Mouse (Mus musculus) midbrain, embryonic 10.5 days (tissue): ENCODE results near the gene Zpr1. TPM values are rescaled to one million over a fixed set of nuclear protein-coding genes. Genes with fewer than 3 reads are reported as not detected.
A peak's percentile ranks its signal among the peaks of the same experiment; 100 is the strongest.

Experiments used
- DNase-seq: peaks from one replicate; pipeline ENCODE4 v3.0.0-alpha.2; 2017; ENCODE audit warnings: low spot score
- H3K27ac ChIP-seq: fragments of 300-500 bp; sonication (generic); replicated peaks from 2 replicates; pipeline ENCODE4 v1.5.1; 2016; ENCODE audit warnings: mild to moderate bottlenecking
- H3K27me3 ChIP-seq: fragments of 300-500 bp; sonication (generic); 2 replicates; pipeline ENCODE4 v1.6.1; 2016; ENCODE audit warnings: low read depth, mild to moderate bottlenecking; ENCODE audit not compliant: poor library complexity, severe bottlenecking
- H3K36me3 ChIP-seq: fragments of 300-500 bp; sonication (generic); 2 replicates; pipeline ENCODE4 v1.6.1; 2016; ENCODE audit warnings: mild to moderate bottlenecking, moderate library complexity
- H3K4me1 ChIP-seq: fragments of 300-500 bp; sonication (generic); 2 replicates; pipeline ENCODE4 v1.6.1; 2016
- H3K4me3 ChIP-seq: fragments of 300-500 bp; sonication (generic); 2 replicates; pipeline ENCODE4 v1.5.1; 2016; ENCODE audit warnings: mild to moderate bottlenecking, moderate library complexity
- H3K9me3 ChIP-seq: fragments of 300-500 bp; sonication (generic); replicated peaks from 2 replicates; pipeline ENCODE4 v1.6.1; 2016; ENCODE audit warnings: mild to moderate bottlenecking
- WGBS: fragments of 180-500 bp; shearing (Covaris S2); methylation state at CpG from one replicate; pipeline ENCODE4 v1.1.7; 2016; 5-methylcytosine and 5-hydroxymethylcytosine counted together
- polyA plus RNA-seq: library from polyadenylated mRNA; unstranded; fragments of >200 nt; fragmentation: Nextera tagmentation; extraction: Ambion mirVana; gene quantifications from 2 replicates; pipeline ENCODE4 v1.2.1, GENCODE M21; 2016

Gene Zpr1
- polyA plus RNA-seq, 1 experiment from 2014 or later = 69.2 TPM

GRCm38 (mm10) chr9:46270782-46271181 lies 2.1 kb upstream of the Zpr1 start:
- Histone ChIP-seq H3K9me3 (no peaks in the 10 kb centered on the region), H3K36me3 (peaks cover 15% of the 10 kb centered on the region), H3K27me3 (peaks cover 40% of the 10 kb centered on the region), H3K4me1 (peaks cover 18% of the 10 kb centered on the region), H3K4me3 (no peak overlapping the region), H3K27ac (no peak overlapping the region)
- DNase-seq = no peak
- WGBS = 95% methylated on average over 4 of the region's 4 CpGs

- Histone ChIP-seq H3K27ac (no peak overlapping the region), H3K4me1 (peaks cover 18% of the 10 kb centered on the region), H3K4me3 (peak overlapping the region; percentile 82; the same call in 1 of the 2 replicates), H3K36me3 (peaks cover 28% of the 10 kb centered on the region), H3K9me3 (no peaks in the 10 kb centered on the region), H3K27me3 (peaks cover 40% of the 10 kb centered on the region)
- DNase-seq = no peak
- WGBS = 88% methylated on average over 9 of the region's 9 CpGs
Observed at GRCm38 (mm10) chr9:46272070-46272469, 794 bp upstream of the Zpr1 start.

GRCm38 (mm10) chr9:46274494-46274893 lies 1.6 kb downstream of the Zpr1 start:
- Histone ChIP-seq H3K4me3 (peak overlapping the region; percentile 82; the same call in 1 of the 2 replicates), H3K27ac (no peak overlapping the region), H3K27me3 (peaks cover 23% of the 10 kb centered on the region), H3K36me3 (peaks cover 50% of the 10 kb centered on the region), H3K4me1 (peaks cover 18% of the 10 kb centered on the region), H3K9me3 (no peaks in the 10 kb centered on the region)
- 94% methylated on average over 9 of the region's 9 CpGs for WGBS
- DNase-seq = no peak

GRCm38 (mm10) chr9:46282631-46283436 lies 10.0 kb downstream of the Zpr1 start, which contains the start of gene Bud13:
Bud13 (plus strand) TSS chr9:46283008.
- Histone ChIP-seq H3K9me3 (no peaks in the 10 kb centered on the region), H3K27ac (peak within 1 kb of the TSS; percentile 89), H3K27me3 (no peaks in the 10 kb centered on the region), H3K36me3 (peaks cover 61% of the 10 kb centered on the region), H3K4me3 (peak within 1 kb of the TSS; percentile 90), H3K4me1 (peaks cover 18% of the 10 kb centered on the region)
- WGBS = under 1% methylated on average over 55 of the region's 55 CpGs
- DNase-seq = peak; percentile 92

- Histone ChIP-seq H3K4me1 (no peaks in the 10 kb centered on the region), H3K9me3 (no peaks in the 10 kb centered on the region), H3K4me3 (no peak overlapping the region), H3K27me3 (no peaks in the 10 kb centered on the region), H3K36me3 (peaks cover 62% of the 10 kb centered on the region), H3K27ac (no peak overlapping the region)
- WGBS = 91% methylated on average over 4 of the region's 4 CpGs
- no peak for DNase-seq
Observed at GRCm38 (mm10) chr9:46298381-46298780, 25.5 kb downstream of the Zpr1 start.

- H3K36me3 ChIP-seq = peaks cover 27% of the 10 kb centered on the region
- peaks cover 7% of the 10 kb centered on the region; the same call in 1 of the 2 replicates for H3K4me1 ChIP-seq
- H3K27ac ChIP-seq = no peak overlapping the region
- H3K27me3 ChIP-seq = no peaks in the 10 kb centered on the region
- peak; percentile 59 for DNase-seq
- H3K4me3 ChIP-seq = no peak overlapping the region
- WGBS = 18% methylated on average over 2 of the region's 2 CpGs
- H3K9me3 ChIP-seq = no peaks in the 10 kb centered on the region
Observed at GRCm38 (mm10) chr9:46302142-46302541, 29.3 kb downstream of the Zpr1 start.

- no peak overlapping the region for H3K27ac ChIP-seq
- peaks cover 31% of the 10 kb centered on the region for H3K27me3 ChIP-seq
- DNase-seq = no peak
- no peaks in the 10 kb centered on the region for H3K9me3 ChIP-seq
- peaks cover 20% of the 10 kb centered on the region for H3K4me1 ChIP-seq
- no peak overlapping the region for H3K4me3 ChIP-seq
- no peaks in the 10 kb centered on the region for H3K36me3 ChIP-seq
- WGBS = 14% methylated on average over 7 of the region's 7 CpGs
Observed at GRCm38 (mm10) chr9:46309121-46309520, 36.3 kb downstream of the Zpr1 start.

DNA sequence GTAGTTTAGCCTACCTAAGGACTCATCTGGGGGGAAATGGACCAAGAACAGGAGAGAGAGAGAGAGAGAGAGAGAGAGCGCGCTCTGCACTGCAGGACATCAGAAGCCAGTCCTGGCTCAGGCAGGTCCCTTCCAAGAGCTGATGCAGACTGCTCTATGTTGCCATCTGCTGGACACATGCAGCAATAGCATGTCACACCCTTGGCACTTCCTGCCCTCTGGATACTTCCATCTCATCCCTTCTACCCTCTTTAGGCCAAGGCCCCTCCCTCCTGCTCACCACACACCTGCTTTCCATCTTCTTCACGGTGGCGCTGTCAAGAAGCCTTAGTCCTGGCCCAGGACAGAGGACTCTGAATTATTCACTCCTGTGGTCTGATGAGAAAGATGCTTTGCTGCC lies 41.6 kb downstream of the Zpr1 start:
- peaks cover 24% of the 10 kb centered on the region for H3K27me3 ChIP-seq
- H3K36me3 ChIP-seq = no peaks in the 10 kb centered on the region
- H3K9me3 ChIP-seq = peaks cover 2% of the 10 kb centered on the region; the same call in 1 of the 2 replicates
- H3K4me3 ChIP-seq = no peak overlapping the region
- WGBS = 3% methylated on average over 4 of the region's 4 CpGs
- H3K4me1 ChIP-seq = peaks cover 31% of the 10 kb centered on the region
- peak; percentile 80 for DNase-seq
- no peak overlapping the region for H3K27ac ChIP-seq

DNA sequence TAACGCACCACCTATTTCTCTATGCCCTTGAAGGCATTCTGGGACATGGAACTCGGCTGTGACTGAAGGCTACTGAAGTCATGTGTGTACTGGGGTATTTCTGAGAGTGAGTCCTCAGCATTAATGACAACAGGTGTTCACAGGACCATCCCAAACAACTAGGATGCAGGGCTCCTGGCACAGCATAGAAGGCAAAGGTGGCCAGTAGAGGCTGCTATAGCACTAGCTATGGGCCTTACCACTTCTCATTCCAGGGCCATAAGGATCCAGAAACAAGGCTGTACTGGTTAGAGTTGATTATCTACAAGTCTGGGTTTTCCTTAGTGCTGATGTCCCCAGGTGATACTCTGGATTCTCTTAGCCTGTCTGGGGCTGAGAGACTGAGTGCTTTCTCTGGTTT lies 42.1 kb downstream of the Zpr1 start:
- H3K9me3 ChIP-seq = peaks cover 6% of the 10 kb centered on the region; the same call in 1 of the 2 replicates
- H3K36me3 ChIP-seq = no peaks in the 10 kb centered on the region
- H3K4me1 ChIP-seq = peaks cover 30% of the 10 kb centered on the region
- H3K27me3 ChIP-seq = peaks cover 20% of the 10 kb centered on the region
- peak overlapping the region; percentile 72; the same call in 1 of the 2 replicates for H3K27ac ChIP-seq
- no peak overlapping the region for H3K4me3 ChIP-seq
- DNase-seq = no peak
- WGBS = 44% methylated on average over 2 of the region's 2 CpGs

DNA sequence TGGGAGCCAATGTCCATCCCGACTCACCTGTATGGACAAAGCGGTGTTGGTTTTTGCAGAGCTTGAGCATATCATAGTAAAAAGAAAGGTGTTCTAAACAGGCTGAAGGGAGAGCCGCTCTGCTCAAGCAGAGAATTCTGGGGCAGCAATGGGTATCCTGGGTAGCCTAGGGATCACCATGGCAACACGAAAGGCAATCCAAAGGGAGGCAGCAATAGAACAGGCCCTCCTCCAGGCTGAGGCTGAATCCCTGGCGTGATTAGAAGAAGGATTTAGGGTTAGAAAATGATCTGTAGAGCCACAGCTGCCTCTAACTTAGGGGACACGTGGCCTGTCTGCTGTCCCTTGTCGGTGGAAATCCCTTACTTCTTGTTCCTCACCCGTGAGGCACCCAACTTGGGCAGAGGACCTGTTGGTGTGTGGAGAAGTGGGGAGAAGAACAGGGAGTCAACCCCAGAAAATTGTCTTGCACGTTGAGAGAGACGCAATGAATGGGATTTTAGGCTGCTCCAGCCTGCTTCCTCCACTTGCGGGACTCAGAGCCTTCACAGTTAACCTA lies 43.0 kb downstream of the Zpr1 start:
- H3K9me3 ChIP-seq = peaks cover 13% of the 10 kb centered on the region; the same call in 1 of the 2 replicates
- 27% methylated on average over 11 of the region's 11 CpGs for WGBS
- DNase-seq = peak; percentile 54
- H3K27me3 ChIP-seq = peaks cover 19% of the 10 kb centered on the region
- no peaks in the 10 kb centered on the region for H3K36me3 ChIP-seq
- peaks cover 30% of the 10 kb centered on the region for H3K4me1 ChIP-seq
- H3K4me3 ChIP-seq = no peak overlapping the region
- peak overlapping the region; percentile 72 for H3K27ac ChIP-seq

- 16% methylated on average over 5 of the region's 5 CpGs for WGBS
- H3K9me3 ChIP-seq = peaks cover 13% of the 10 kb centered on the region; the same call in 1 of the 2 replicates
- peaks cover 21% of the 10 kb centered on the region for H3K27me3 ChIP-seq
- H3K27ac ChIP-seq = peak overlapping the region; percentile 72
- peaks cover 30% of the 10 kb centered on the region for H3K4me1 ChIP-seq
- no peaks in the 10 kb centered on the region for H3K36me3 ChIP-seq
- H3K4me3 ChIP-seq = no peak overlapping the region
- no peak for DNase-seq
Observed at GRCm38 (mm10) chr9:46316388-46316787, 43.5 kb downstream of the Zpr1 start.

DNA sequence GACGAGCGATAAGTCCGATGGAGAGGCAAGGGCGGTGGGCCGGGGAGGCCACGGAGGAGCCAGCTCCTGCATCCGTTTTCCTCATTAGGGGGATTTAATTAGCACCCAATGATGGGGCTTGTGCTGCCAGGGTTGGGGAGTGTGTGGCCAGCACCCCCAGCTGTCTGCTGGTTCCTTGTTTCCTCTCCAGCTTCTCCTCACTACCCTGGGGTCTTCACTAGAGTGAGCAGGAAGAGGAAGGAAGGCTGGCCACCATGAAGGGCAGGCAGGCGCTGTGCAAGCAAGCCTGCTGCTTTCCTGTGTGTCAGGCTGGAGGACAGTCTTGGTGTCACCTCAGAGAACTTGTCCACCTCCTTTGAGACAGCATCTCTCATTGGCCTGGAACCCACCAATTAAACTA lies 44.0 kb downstream of the Zpr1 start:
- Histone ChIP-seq H3K27ac (no peak overlapping the region; the same call in 1 of the 2 replicates), H3K4me3 (no peak overlapping the region), H3K4me1 (peaks cover 30% of the 10 kb centered on the region), H3K9me3 (peaks cover 13% of the 10 kb centered on the region; the same call in 1 of the 2 replicates), H3K27me3 (peaks cover 26% of the 10 kb centered on the region), H3K36me3 (no peaks in the 10 kb centered on the region)
- 76% methylated on average over 8 of the region's 8 CpGs for WGBS
- no peak for DNase-seq

DNA sequence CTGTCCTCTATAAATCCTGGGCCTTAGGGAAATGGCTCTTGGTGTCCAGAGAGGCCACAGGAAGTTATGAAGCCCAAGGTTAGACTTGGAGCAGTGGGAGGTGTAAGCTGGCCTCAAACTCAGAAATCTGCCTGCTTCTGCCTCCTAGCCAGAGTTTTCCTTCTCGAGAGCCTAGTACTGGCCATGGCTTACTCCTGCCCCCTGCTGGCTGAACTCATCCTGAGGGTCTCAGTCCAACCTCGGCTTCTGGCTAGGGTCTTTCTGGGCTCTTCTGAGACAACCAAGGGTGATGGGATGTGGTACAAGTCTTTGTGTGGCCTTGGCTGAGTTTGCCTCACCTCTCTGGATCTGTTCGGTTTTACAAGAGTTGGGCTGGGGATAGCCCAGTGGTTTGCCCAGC lies 45.1 kb downstream of the Zpr1 start:
- WGBS = 84% methylated on average over 3 of the region's 3 CpGs
- H3K9me3 ChIP-seq = peaks cover 13% of the 10 kb centered on the region; the same call in 1 of the 2 replicates
- H3K36me3 ChIP-seq = no peaks in the 10 kb centered on the region
- H3K4me1 ChIP-seq = peaks cover 30% of the 10 kb centered on the region
- no peak for DNase-seq
- no peak overlapping the region for H3K4me3 ChIP-seq
- peaks cover 34% of the 10 kb centered on the region for H3K27me3 ChIP-seq
- no peak overlapping the region for H3K27ac ChIP-seq
